Mouse (Mus musculus) A20 (cell line): Measurements from ENCODE around the gene Ppp1cb.

ENCODE experiments used
- DNase-seq: peaks from one replicate; pipeline ENCODE4 v3.0.0-alpha.2; 2011; ENCODE audit warnings: low read depth, low spot score

Ppp1cb gene

DNA sequence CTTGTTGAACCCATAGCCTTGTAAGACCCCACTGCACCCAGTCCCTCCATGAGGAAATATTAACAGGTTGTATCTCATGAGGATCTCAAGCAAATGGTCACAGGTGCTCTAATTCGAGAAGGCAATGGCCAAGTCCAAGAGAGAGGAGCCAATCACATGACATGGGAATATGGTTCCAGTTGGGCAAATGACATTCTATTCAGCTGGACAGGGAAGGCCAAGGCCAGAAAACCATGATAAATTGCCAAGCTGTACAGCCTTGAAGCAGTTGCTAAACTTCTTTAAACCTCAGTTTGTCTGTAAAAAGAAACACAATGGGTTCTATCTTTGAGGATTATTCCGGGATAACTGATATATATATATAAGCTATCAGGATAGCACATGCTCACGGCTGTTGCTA, 14.7 kb upstream of the Ppp1cb start:
- DNase-seq, result no peak

DNA sequence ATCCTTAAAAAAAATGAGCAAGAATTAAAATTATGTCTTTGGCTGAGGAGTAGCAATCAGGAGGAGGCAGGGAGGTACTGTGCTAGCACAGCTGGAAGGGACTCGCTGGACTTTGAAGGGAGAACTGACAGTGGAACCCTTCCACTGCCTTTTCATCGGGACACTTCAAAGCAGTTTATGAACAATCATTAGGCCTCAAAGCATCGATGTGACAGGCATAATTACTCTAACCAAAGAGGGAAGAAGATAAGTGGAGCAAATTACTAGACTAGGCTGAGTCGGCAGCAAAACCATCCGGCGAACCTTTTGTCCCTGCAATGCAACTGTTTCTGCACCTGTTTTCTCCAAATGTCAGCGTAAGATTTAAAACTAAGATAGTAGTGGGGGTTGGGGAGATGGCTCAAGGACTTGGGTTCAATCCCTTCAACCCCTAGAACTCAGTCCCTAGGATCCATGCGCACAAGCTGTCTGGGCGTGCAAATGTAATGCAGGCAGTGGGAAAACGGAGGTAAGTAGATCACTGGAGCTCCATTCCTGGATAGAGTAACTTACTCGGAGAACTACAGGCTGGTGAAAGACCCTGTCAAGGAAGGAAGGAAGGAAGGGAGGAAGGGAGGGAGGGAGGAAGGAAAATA, 13.2 kb upstream of the Ppp1cb start:
- no peak for DNase-seq

DNA sequence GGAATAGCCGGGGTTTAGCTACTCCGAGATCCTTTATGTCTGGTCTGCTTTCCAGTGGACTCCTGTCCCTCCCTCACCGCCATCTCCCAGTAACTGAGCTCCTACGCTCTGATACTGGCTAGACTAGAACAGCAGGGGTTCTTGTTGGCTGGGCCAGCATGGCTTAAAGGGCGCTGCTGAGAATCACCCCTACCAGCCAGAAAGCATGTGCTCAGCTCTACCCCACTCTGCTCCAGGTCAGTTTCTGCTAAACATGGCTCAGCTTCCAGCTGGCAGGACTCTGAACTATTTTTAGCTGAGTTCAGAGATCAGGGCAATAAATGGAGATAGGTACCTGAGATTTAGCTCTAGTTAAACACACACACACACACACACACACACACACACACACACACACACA, 12.2 kb upstream of the Ppp1cb start:
- DNase-seq, result no peak

DNA sequence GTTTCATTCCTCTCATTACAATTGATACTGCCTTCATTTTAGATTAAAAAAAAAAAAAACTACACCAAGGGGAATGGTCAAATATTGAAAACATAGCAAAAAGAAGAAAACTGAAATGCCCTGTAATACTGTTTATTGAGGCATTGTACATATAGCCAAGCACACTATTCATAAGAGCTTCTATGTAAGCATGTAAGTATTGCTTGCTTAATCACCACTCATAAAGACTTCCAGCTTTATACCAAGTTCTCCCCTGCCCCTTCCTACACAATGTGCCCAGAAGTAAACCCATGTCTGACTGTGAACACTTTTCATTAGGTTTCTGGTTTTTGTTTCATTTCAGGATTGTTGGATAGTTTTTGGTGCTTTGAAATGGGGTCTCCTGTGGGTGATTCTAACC, 11.8 kb upstream of the Ppp1cb start:
- DNase-seq, result no peak

DNA sequence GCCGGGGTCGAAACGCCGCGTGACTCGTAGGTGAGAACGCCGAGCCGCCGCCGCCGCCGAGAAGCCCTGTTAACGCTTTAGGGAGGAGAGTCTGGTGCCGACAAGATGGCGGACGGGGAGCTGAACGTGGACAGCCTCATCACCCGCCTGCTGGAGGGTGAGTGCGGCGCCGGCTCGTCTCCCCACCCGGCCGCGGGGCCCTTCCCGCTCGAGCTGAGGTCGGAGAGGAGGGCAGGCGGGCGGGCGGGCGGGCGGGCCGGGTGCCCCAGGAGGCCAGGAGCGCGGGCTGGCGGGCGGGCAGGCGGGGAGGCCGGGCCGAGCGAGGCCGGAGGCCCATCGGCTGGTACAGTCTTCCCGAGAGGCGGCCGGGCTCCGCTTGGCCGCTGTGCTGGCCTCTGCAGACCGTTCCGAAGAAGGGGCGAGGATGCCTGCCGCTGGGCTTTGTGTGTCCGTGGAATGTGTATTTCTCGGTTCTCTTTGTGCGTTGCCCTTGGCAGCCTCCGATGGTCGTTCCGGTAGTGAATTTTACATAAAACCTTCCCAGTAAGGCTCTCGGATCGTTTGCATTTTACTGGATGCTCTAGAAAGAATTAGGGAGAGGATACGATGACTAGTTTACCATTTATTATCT, 723 bp downstream of the Ppp1cb start:
- peak; percentile 61 for DNase-seq

DNA sequence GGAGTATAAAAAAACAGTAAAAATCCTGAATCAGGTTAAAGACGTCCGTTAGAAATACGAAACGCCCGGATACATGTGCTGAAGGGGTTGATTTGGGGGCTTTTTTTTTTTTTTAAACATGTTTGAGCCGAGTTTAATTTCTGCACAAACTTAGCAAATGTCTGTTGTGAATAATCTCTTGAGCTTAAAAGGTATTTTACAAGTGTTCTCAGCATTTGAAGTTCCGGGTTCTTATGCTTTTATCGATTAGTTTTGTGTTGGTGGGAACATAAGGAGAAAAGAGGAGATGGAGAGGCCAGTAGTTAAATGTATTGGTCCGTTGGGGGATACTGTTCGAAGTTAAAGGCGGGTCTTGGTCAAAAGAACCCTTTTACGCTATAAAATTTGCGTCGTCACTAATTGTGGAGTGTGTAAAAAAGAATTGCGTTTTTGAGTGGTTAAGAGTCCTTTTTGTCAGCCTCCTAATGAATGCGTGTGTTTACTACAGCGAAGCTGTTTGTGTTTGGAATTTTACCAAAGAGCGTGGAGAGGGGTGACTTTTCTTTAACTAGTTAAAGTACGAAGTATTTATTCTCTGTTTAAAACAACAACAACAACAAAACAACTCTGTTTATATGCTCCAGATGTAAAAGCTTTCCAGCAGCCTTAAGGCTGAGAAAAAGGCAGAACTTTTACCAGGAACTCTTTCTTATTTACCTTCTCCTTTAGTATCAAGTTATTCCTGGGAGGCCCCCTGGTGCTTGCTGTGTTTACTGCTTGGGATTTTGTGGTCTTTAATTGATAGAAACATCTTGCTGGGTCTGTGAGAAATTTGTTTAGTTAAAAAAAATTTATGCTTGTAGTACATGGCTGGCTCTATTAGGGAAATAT, 1.5 kb downstream of the Ppp1cb start:
- peak; percentile 49 for DNase-seq

DNA sequence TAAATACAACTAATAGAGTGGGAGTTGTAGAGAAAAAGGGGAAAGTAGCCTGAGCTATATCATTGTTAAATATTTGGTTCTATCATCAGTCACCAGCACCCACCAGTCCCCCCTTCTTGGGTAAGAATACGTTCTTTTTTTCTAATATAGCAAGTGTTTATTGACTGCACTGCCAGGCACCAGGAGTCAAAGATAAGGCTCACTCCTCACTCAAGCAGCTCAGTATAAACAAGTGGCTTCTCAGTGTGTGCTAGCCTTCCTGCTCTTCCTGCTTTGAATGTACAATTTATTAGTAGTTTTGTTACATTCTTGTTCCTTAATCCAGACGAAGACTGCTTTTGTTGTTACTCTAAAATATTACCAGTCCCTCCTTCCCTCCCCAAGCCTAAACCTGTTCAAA, 2.3 kb downstream of the Ppp1cb start:
- peak; percentile 25 for DNase-seq

DNA sequence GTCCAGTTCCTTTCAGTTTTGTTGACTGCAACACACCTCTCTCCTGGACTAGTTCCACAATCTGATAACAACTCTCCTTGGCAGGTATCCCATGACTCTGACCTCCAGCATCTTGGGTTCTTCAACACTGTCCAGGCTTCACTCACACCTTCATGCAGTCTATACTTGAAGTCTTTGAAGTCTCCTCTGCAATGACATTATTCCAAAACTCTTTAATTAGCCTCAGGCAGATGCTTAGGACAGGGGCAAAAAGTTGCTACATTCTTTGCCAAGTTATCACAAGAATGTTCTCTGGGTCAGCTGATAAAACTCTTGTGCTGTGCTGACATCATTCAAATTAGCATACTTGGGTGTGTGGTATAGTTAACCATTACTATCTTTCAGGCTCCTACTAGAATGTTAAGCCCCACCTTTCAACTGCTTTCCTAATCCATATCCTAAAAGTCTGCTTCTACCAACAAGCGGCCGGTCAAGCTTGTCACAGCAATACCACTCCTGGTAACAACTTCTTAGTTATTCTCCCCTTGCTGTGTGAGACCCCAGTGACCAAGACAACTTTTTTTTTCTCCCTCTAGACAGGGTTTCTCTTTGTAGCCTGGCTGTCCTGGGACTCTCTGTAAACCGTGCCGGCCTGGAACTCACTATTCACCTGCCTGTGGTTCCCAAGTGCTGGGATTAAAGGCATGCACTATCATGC, 13.8 kb downstream of the Ppp1cb start:
- no peak for DNase-seq

DNA sequence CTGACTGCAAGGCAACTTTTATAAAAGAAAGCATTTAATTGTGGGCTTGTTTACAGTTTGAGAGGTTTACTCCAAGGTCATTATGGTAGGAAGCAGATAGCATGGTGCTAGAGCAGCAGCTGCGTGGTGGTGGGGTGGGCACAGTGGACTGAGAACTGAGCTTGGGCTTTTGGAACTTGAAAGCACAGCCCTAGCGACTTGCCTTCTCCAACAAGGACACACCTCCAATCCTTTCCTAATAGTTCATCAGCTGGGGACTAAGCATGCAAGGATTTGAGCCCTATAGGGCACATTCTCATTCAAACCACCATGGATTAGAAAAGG, 14.3 kb downstream of the Ppp1cb start:
- no peak for DNase-seq

DNA sequence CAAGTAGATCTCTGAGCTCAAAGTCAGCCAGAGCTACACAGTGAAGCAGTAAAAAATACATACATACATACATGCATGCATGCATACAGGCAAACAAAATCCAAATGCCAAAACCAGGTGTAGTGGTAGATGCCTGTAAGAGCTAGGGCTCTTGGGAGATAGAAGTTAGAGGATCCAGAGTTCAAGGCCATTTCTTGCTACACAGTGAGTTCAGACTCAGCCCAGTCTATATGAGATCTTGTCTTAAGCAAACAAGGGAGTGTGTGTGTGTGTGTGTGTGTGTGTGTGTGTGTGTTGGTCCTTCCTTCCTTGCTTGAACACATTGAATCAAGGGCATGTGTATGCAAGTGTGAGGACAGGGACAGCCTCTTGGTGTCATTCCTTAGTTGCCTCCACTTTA, 17.9 kb downstream of the Ppp1cb start:
- no peak for DNase-seq

DNA sequence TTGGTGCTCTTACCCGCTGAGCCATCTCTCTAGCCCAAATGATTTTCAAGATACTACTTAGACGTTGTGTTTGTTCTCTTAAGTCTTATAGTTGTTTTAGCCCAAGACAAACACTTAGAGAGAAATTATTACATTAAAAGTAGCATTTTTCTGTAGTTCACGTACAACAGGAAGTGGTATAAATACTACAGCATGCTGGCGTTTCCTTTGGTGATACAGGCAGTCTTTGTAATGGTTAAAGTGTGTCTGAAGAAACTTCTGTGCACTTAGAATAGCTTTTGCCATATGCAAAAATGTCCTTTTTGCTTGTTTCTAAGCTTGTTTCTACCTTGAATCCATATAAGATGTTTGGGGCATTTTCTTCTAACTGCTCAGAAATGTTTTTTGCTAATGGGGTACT, 20.3 kb downstream of the Ppp1cb start:
- DNase-seq, result no peak

DNA sequence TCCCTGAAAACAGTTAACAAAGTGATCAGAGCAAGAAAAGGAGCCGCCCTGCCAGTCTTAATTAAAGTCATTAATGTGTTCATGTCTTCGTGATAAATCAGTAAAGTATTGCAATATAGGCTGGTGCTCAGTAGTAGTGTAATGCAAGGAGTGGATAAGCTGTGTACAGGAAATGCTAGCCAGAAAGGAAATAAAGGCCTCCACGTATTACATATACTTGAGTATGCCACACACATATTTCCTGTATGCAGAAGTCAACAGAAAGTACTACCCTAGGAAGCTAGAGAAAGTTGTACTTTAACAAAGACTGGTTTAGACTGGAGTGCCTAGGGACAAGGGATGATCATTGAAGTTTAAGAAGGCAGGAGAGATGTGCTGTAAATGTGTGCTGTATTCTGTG, 26.8 kb downstream of the Ppp1cb start:
- DNase-seq, result no peak

DNA sequence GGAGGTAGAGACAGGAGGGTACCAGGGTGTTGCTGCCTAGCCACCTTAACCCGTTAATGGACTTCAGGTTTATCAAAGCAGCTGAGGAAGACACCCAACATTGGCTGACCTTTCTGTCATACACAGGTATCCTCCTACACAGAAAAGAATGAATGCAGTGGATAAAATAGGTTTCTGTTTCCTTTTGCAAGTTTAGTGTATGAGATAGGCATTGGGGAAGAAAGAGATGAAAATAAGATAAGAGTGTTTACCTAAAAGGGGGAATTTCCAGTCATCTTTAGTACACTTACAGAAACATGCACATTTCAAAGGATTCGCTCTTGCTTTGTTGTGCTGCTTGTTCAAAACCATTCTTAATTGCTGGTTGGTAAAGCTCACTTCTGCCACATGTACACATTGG, 29.4 kb downstream of the Ppp1cb start:
- DNase-seq, result no peak

DNA sequence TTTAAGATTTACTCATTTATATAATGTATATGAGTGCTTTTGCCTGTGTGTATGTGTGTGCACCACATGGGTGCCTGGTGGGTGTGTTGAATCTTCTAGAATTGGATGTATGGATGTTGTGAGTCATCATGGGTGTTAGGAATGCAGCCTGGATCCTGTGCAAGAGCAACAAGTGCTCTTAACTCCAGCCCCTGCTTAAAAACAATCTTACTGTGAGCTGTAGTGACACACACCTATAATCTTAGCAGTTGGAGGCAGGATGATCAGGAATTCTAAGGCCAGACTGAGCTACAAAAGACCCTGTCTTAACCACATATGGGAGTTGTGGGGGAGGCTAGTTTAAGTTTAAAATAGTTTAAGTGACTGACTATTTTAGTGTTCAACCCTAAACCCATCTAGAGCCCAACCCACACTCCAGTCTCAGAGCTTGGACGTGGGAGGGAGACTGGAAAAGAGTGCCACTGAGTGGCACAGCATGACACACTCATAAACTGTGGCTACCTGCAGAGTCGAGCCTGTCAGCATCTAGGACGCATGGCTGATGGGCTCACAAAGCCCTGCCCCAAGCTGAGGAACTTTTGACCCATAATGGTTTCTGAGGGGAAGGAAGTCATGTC, 35.5 kb downstream of the Ppp1cb start:
- no peak for DNase-seq

DNA sequence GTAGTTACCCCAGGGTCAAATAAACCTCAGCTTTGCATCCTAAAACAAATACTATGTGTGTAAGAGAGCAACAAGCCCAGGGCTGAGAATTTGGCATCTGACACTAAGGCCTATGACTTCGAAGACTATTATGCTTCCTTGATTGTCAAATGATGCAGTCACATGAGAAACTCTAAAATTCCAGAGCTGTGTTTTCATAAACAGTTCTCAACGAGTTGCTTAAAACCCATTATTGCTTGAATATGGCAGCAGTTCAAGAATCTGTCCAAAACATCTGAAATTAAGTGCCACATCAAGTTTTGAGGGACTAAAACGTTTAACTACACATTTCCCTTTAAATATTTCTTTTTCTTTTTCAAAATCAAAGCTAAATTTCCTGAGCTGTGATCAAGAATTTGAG, 50.1 kb downstream of the Ppp1cb start:
- DNase-seq, result no peak

DNA sequence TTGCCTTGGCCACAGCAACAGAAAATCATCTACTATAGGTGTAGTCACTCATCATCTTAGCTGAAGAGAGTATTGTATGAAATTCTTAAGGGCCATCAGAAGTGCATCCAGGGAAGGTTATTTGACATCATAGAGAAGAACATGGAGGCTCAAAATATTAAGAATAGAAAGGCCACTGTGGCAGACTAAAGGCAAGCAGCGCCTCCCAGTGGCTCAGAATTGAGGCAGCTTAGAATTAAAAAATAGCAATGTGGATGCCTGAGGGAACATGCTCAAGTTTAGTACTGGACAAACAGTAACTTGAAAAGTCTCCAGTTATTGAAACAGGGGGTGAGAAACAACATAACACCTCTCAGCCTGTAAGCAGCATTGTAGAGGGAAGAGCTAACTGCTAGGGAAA, 61.7 kb downstream of the Ppp1cb start:
- DNase-seq, result peak; percentile 30

DNA sequence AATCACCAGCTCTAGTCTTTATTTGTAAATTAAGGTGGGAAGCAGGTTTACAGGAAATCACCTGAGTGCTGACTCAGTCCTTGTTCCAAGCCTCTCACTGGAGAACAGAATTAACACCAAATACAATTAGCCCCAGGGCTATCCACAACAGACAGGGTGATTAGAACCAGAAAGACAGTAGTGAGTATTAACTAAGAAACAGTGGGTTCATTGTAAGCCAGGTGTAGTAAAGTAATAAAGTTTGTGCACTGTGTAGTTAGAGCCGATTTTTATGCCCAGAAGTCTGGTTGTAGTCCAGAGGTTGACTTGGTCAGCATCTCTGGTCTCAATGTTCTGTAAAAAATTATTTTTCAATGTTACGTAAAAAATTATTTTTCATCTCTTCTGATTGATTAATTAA, 90.8 kb downstream of the Ppp1cb start:
- no peak for DNase-seq

DNA sequence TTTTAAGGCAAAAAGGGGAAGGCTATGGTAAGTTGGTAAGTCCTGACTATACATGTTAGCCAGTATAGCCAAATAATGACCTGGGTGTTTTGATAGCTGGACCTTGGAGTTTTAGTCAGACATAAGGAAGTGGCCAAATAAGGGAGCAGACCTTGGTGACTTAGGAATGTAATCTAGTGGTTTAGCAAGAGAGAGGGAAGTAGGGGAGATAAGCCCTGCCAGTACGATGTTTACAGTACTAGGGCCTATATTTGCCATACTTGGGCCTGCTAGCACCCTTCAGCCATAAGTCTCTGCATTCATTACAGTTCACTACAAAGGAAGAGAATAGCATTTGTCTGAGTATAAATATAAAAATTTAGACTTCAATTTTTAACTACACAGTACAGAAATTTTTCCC, 106.1 kb downstream of the Ppp1cb start:
- DNase-seq, result no peak
